Mouse (Mus musculus) adrenal gland, postnatal 14 days (tissue): ENCODE results near the gene Srm. TPM values are rescaled to one million over a fixed set of nuclear protein-coding genes. Genes with fewer than 3 reads are reported as not detected.

Source experiments
- DNase-seq: peaks from one replicate; pipeline ENCODE4 v3.0.0; 2021; ENCODE audit warnings: mixed read lengths
- total RNA-seq: library from RNA; stranded (reverse); gene quantifications from 2 replicates; pipeline ENCODE4 v1.2.3, GENCODE M21; 2021

The Srm gene
- total RNA-seq, 1 experiment from 2014 or later = 69.7 TPM

GRCm38 (mm10) chr4:148633395-148634061 is 42.2 kb downstream of the Srm start:
- DNase-seq = peak; percentile 40

- no peak for DNase-seq
Observed at GRCm38 (mm10) chr4:148635309-148635708, 44.0 kb downstream of the Srm start.

DNA sequence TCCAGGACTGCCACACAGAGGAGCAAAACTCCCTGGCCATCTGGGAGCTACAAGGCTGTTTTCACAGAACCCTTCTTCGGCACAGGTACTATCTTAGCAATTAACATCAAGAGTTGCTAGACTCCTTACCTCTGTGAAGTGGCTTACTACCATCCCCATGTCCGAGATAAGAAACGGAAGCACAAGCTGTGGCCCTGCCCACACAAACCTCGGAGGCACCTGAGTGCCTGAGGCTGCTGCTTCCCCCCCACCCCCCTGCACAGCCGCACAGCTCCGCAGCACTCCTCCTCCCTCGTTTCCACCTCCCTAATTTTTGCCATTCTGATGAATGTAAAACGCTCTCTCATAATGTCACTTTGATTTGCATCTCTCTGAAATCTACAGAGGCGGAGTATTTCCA is 47.0 kb downstream of the Srm start:
- DNase-seq = no peak

DNA sequence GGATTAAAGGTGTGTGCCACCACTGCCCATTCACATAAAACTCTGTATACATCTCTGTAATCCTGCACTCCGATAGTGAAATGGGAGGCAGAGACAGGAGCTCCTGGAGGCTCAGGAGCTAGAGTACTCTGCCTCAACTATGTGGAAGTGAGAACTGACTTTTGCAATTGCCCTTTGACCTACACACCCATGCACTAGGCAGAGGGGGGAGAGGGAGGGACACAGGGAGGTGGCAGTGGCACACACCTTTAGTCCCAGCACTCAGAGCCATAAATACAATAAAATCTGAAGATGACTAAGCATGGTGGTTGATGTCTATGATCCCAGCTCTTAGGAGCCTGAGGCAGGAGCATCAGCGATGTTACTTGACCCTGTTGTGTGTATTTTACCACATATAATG is 48.2 kb downstream of the Srm start:
- no peak for DNase-seq

GRCm38 (mm10) chr4:148641121-148641520 is 49.8 kb downstream of the Srm start:
- DNase-seq = no peak

DNA sequence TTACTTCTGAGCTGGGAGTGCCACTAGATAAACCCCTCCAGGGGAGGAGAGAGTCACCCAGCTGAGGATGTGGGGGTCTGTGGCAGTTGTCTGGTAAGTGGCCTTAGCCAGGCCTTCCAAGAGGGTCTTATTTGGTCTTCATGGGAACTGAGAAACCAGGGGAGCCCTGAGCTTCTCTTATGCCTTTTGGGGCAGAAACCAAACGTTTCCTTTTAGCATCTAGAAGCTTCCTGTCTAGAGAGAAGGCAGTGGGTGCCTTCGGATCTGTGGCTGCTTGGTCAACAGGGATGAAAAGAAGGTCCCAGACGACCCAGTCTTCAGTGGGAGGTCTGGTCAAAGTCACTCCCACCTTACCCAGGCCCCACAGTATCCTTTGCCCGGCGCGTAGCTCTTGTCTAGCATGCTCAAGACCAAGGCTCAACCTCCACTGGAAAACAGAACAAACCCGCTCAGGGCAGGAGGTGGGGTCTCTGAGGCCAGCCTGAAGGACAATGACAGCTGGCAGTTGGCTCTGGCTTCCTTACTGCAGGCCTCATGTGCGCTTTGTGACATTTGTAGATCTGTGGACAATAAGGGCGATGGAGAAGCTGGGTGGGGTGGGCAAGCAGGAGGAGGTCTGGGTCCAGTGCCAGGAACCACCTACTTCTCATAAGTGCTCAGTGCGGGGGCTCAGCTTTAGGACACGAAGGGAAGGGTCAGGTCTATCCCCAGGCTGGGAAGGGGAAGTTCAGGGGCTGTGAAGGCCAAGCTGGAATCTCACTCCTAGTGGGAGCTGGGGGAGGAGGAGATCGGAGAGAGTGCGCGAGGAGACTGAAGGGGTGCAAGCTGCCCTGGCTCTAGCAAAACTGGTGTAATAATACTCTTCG is 52.2 kb downstream of the Srm start, which contains the start of gene Gm572:
TSS of gene Gm572 (plus strand) at position 27 of the 866 bp plus-strand sequence.
- peak; percentile 28 for DNase-seq

DNA sequence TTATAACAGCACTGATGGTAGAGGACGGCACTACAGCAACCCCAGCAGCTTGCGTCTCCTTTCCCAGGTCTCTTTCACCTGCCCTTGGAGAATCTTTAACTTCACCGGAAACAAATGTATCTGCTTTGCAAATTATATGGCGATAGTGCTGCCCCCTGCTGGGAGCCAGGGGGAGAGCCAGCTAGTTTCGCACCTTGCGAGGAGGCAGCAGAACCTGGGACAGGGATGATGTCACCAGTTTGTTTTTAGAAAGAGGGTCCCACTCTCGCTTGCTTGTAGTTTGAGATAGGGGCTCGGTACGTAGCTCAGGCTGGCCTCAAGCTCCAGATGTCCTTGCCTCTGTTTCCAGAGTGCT is 52.8 kb downstream of the Srm start:
- DNase-seq = peak; percentile 84

Other genes with a start within 250 kb of the Srm start
- 20.0 and 21.8 TPM in 2 replicates for gene Ubiad1, start 146.7 kb upstream of the Srm start, total RNA-seq
- gene Mtor, start 142.9 kb upstream of the Srm start, total RNA-seq = 65.5 and 67.5 TPM in 2 replicates
- 1.4 and 2.3 TPM in 2 replicates for gene Angptl7, start 91.0 kb upstream of the Srm start, total RNA-seq
- 49.5 and 56.3 TPM in 2 replicates for gene Exosc10, start 33.1 kb upstream of the Srm start, total RNA-seq
- gene Masp2, start 11.1 kb downstream of the Srm start, total RNA-seq = 2.5 and 32.8 TPM in 2 replicates
- gene Tardbp, start 35.5 kb downstream of the Srm start, total RNA-seq = 290 and 302 TPM in 2 replicates
- gene Gm572, start 51.8 kb downstream of the Srm start, total RNA-seq = not detected in 2 replicates
- gene Casz1, start 212.9 kb downstream of the Srm start, total RNA-seq = 7.0 and 7.2 TPM in 2 replicates